Mouse (Mus musculus): Measurements from ENCODE around the gene Cnr1. TPM values are rescaled to one million over a fixed set of nuclear protein-coding genes. Genes with fewer than 3 reads are reported as not detected.

Gene Cnr1
- total RNA-seq, 2 experiments from 2014 or later = 0.07 to 0.22 TPM

GRCm38 (mm10) chr4:33931347-33931746 is 7.0 kb downstream of the Cnr1 start:
- DNase-seq = no peak
- intact Hi-C loops (cut with DNase I) = no loop called here

- DNase-seq = no peak
- intact Hi-C loops (cut with DNase I) = no loop called here
These were observed 17.2 kb downstream of the Cnr1 start for GRCm38 (mm10) chr4:33941557-33941956.

DNA sequence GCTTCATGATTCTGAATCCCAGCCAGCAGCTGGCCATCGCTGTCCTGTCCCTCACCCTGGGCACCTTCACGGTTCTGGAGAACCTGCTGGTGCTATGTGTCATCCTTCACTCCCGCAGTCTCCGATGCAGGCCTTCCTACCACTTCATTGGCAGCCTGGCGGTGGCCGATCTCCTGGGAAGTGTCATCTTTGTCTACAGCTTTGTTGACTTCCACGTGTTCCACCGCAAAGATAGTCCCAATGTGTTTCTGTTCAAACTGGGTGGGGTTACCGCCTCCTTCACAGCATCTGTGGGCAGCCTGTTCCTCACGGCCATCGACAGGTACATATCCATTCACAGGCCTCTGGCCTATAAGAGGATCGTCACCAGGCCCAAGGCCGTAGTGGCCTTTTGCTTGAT is 19.5 kb downstream of the Cnr1 start:
- DNase-seq = no peak
- intact Hi-C loops (cut with DNase I) = no loop called here

DNA sequence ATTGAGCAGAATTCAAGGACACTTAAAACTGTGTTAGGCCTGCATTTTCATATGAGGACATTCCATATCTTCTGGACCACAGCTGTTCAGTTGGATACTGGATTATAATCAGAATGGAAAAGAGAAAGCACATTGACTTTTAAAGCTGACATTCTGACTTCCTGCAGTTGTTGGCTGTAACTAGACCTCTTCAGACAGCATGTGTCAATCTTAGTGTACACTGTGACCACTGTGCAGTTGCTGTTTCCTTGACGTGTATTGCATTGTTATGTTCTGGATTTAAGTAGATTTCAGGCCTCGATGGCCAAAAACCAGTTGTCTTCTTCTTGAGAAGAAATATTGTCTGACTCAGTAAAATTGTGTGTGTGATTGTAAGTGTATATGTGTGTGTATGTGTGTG is 21.3 kb downstream of the Cnr1 start:
- no peak for DNase-seq
- intact Hi-C loops (cut with DNase I) = no loop called here

GRCm38 (mm10) chr4:33947584-33947983 is 23.2 kb downstream of the Cnr1 start:
- no peak for DNase-seq
- intact Hi-C loops (cut with DNase I) = no loop called here

- no peak for DNase-seq
- intact Hi-C loops (cut with DNase I) = no loop called here
These were observed 33.0 kb downstream of the Cnr1 start for GRCm38 (mm10) chr4:33957398-33957797.

DNA sequence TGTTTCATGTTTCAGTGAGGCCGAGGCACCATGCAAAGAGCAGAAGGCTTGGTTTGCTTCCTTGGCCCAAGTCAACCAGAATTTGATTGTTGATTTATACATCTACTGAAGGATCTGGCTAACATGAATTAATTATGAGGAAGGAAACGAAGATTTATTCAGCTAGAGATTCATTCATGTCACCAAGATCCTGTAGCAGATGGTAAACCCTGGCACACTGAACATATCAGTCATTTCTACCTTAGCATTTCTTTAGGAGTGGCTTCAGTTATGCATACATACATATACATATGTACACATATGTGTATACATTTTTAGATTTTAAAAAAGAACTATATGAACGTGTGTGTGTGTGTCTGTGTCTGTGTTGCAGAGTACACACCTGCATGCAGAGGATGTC is 34.1 kb downstream of the Cnr1 start:
- intact Hi-C loops (cut with DNase I) = no loop called here
- no peak for DNase-seq

DNA sequence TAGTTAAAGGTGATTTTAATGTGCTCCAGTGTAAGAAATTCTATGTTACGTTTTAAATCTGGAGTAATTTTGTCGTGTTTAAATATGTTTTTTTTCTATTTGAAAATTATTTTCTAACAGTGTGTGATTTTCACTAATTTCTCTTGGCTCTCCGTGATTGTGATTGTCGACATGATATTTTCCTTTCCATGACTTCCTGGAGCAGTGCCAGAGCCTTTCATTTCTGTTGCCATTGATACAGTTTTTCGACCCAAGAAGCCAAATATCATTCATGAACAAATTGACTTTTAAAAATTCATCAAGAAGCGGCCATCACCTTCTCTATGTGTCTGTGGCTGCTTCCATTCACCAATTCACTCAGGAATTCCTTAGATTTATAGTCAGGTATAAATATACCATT is 35.4 kb downstream of the Cnr1 start:
- intact Hi-C loops (cut with DNase I) = no loop called here
- DNase-seq = no peak

DNA sequence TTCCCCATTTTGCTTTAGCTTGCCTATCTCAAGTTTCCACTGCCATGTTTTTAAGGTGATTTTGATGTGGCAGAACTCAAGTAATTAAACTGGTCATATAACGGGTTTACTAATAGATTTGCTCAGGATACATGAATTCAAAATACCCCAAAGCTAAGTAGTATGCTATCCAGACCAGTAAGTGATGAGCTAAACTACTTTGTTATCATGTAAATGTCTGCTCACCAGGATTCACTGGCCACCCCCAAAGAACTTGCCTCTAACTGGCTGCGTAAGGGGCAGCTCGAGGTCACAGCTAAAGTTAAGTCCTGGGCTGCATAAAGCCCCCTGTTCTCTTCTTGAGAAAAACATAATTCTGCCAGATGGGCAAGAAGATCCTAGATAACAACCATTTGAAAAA is 46.3 kb downstream of the Cnr1 start:
- no peak for DNase-seq
- intact Hi-C loops (cut with DNase I) = no loop called here

GRCm38 (mm10) chr4:33988466-33989089 is 64.2 kb downstream of the Cnr1 start:
- DNase-seq = no peak
- intact Hi-C loops (cut with DNase I) = no loop called here

DNA sequence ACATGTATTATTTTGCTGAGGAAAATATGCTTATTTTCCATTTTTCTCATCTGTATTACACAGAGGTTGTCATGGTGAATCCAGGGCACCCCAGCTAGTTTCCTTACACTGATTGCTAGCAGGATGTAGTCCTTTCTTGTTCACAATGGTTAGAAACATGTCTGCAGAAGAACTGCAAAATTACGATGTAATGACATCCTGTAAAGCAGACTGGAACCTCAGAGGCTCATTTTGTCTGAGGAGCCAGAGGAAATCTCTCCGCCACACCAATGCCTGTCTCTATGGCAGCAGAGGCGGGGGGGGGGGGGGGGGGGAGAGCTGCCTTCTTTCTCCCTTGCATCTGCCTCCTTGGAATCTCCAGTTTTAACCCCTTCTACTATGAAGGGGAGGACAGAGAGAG is 68.3 kb downstream of the Cnr1 start:
- DNase-seq = no peak
- intact Hi-C loops (cut with DNase I) = no loop called here

DNA sequence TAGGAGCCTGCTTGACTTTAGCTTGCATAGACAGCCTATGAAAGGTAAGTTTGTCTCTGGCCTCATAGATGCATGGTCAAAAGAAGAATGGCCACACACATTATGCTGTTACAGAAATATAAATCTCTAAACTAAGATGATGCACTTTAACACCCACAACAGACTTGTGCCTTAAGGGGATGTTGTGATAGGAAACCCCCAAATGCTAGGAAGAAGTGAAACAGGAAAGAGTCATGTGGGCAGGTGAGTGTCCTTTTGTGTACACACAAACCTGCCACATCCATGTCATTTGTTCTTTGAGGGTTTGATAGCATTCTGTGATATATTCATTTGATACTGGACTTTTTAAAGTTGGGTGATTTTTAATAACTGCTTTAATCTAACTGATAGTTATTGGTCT is 72.0 kb downstream of the Cnr1 start:
- intact Hi-C loops (cut with DNase I) = no loop called here
- no peak for DNase-seq

Other genes starting within 250 kb of the Cnr1 start
- not detected for gene Spaca1, start 125.6 kb downstream of the Cnr1 start, total RNA-seq (2021)

All from heart, postnatal 14 days (tissue).